Mouse (Mus musculus) spleen, adult 2 months (tissue): ENCODE data around the gene Pprc1. TPM values are rescaled to one million over a fixed set of nuclear protein-coding genes. Genes with fewer than 3 reads are reported as not detected.

Experiments used
- DNase-seq, 2 experiments: peaks; one replicate each; pipeline versions ENCODE4 v3.0.0 to v3.0.0-alpha.2; 2012 to 2021; ENCODE audit warnings: low spot score in 2 of 2, low read depth in 1 of 2
- H3K27ac ChIP-seq: fragments of 200-500 bp; 2 replicates; pipeline ENCODE4 v1.5.1; 2012; ENCODE audit warnings: low read length, inconsistent platforms; ENCODE audit not compliant: insufficient read depth
- H3K27me3 ChIP-seq: fragments of 200-500 bp; 2 replicates; pipeline ENCODE4 v1.6.1; 2012; ENCODE audit warnings: mild to moderate bottlenecking, moderate library complexity, low read length, inconsistent platforms; ENCODE audit not compliant: control insufficient read depth, insufficient read depth
- H3K36me3 ChIP-seq: fragments of 200-500 bp; 2 replicates; pipeline ENCODE4 v1.6.1; 2012; ENCODE audit warnings: mild to moderate bottlenecking, low read length, inconsistent platforms; ENCODE audit not compliant: control insufficient read depth, insufficient read depth
- H3K4me1 ChIP-seq: fragments of 200-500 bp; 2 replicates; pipeline ENCODE4 v1.6.1; 2011; ENCODE audit warnings: inconsistent platforms; ENCODE audit not compliant: control insufficient read depth, insufficient read depth, insufficient read length
- H3K4me3 ChIP-seq: fragments of 200-500 bp; 2 replicates; pipeline ENCODE4 v1.5.1; 2011; ENCODE audit warnings: mild to moderate bottlenecking, inconsistent platforms; ENCODE audit not compliant: insufficient read depth, insufficient read length; ENCODE audit errors: extremely low read depth
- CTCF ChIP-seq: fragments of 200-500 bp; IDR thresholded peaks from 2 replicates; pipeline ENCODE4 v1.5.1; 2011; ENCODE audit warnings: mild to moderate bottlenecking, inconsistent platforms; ENCODE audit not compliant: insufficient read depth, insufficient read length, insufficient replicate concordance; ENCODE audit errors: extremely low read depth
- POLR2A ChIP-seq: fragments of 200-500 bp; IDR thresholded peaks from 2 replicates; pipeline ENCODE4 v1.6.1; 2011; ENCODE audit warnings: low read depth, low read length, inconsistent platforms
- WGBS: fragments of 180-500 bp; shearing (Covaris S2); methylation state at CpG from one replicate; pipeline ENCODE4 v1.1.7; 2018; 5-methylcytosine and 5-hydroxymethylcytosine counted together
- polyA plus RNA-seq: library from polyadenylated mRNA; depleted of rRNA; stranded (reverse); fragments of >200 nt; gene quantifications from 2 replicates; pipeline ENCODE4 v1.2.3, GENCODE M21; 2012

The Pprc1 gene
- polyA plus RNA-seq, 1 experiment: 28.5 TPM

DNA sequence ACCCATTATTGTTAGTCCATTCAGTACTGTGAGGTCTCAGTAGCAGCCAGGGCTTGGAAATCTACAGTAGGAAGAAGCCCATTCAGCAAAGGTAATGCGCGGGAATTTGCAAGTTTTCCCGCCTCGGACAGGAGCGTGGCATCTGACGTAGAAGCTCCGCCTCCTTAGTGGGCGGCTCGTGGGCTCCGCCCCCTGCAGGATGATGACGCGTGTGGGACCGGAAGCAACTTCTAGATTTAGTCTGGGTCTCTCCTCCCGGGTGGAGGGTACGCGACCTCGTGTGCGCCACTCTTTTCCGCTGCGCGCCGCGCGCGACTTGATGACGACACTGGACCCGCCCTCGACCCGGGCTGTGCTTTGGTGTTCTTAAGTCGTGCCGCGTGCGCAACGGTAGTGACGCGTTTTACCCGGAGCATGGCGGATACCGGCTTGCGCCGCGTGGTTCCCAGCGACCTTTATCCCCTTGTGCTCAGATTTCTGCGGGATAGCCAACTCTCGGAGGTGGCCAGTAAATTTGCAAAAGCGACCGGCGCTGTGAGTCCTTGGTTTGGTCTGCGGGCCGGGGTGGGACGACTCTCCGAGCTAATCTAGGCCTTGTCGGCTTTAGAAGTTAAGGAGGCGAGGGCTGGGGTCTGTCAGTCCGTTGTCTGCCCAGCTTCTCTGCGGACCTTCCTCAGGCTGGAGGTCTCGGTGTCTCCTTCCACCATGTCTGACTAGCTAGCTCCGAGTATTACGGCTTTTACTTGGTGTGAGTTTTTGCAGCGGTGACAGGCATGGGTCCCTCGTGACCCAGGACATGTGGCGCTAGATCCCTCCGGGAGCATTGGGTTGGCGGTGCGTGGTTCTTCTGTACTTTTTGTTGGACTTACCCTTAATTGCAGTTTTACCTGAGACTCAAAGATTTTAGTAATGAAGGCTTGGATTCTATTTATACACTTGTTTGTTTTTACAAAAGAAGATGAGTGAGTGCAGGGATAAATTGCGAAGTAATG lies 31.2 kb downstream of the Pprc1 start, which contains the start of gene Nolc1:
Nolc1 (plus strand) TSS at position 248 of the 992 bp plus-strand sequence.
- peak; percentile 98 to 99 for DNase-seq

DNA sequence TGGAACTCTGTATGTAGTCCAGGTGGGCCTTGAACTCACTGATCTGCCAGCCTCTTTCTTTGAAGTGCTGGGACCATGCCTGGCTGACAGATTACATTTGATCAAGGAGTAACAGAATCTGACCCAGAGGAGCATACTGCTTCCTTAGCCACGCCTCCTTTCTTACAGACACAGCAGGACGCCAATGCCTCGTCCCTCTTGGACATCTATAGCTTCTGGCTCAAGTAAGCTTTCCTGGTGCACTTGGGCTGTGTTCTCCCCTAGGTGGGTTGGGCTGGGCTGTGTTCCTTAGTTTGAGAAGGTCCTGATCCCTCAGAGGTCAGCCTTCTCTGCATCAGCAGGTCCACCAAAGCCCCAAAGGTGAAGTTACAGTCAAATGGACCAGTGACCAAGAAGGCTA lies 33.8 kb downstream of the Pprc1 start:
- Histone ChIP-seq H3K4me1 (peaks cover 6% of the 10 kb centered on the region; the same call in 1 of the 2 replicates), H3K36me3 (peaks cover 39% of the 10 kb centered on the region), H3K27ac (no peak overlapping the region), H3K27me3 (no peaks in the 10 kb centered on the region), H3K4me3 (no peak overlapping the region)
- DNase-seq: no peak
- 76% methylated on average over 3 of the region's 3 CpGs for WGBS
- TF ChIP-seq POLR2A (no peak), CTCF (no peak)

More for the DNA sequence above, 31.2 kb downstream of the Pprc1 start, which contains the start of gene Nolc1:
- TF ChIP-seq POLR2A (peak; percentile 36; the same call in 1 of the 2 replicates), CTCF (no peak)
- peak within 1 kb of the TSS; percentile 76 for H3K4me3 ChIP-seq
- under 1% methylated on average over 66 of the region's 66 CpGs for WGBS
- peak within 1 kb of the TSS; percentile 26 for H3K27ac ChIP-seq
- no peaks in the 10 kb centered on the region for H3K27me3 ChIP-seq
- peaks cover 6% of the 10 kb centered on the region; the same call in 1 of the 2 replicates for H3K4me1 ChIP-seq
- H3K36me3 ChIP-seq: peaks cover 22% of the 10 kb centered on the region

DNA sequence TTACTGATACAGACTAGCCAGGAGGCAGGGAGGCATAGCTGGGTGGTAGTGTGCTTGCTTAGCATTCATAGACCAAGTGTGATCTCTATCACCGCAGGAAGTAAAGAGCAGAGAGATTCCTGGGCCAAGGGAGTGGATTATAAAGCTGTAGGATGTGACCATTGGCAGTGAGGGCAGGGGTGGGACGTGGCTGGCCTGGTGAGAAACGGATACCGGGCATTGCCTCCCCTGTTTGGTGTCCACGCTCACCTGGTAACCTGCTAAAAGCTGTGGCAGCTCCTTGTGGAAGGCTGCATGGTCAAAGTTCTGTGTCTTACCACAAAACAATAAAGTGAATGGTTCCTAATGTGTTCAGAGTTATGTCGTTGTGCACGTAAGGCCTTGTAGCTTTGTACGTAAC lies 40.5 kb downstream of the Pprc1 start:
- Histone ChIP-seq H3K27me3 (no peaks in the 10 kb centered on the region), H3K4me1 (no peaks in the 10 kb centered on the region), H3K4me3 (no peak overlapping the region), H3K36me3 (peaks cover 40% of the 10 kb centered on the region), H3K27ac (no peak overlapping the region)
- no peak for DNase-seq
- 93% methylated on average over 8 of the region's 8 CpGs for WGBS
- TF ChIP-seq CTCF (no peak), POLR2A (no peak)

DNA sequence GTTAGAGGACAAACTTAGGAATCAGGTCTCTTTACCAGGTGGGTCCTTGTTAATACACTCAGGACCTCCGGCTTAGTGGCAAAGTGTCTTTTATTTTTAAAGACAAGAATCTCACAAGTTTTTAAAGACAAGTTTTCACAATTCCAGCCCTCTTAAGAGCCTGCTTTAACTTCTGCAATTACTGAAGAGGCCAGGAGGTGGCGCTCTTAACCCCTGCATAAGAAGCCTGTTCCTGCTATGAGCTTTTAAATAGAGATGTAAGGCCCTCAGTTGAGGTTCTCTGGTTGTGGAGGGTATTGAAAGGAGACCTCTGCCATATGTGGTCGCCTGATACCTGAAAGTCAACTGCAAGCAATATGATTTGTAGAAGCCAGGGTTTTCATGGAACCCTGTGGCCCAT lies 41.7 kb downstream of the Pprc1 start:
- DNase-seq: peak; percentile 35 to 42
- TF ChIP-seq CTCF (peak; percentile 43; the same call in 1 of the 2 replicates), POLR2A (no peak)
- H3K27me3 ChIP-seq: no peaks in the 10 kb centered on the region
- WGBS: 43% methylated on average over 3 of the region's 3 CpGs
- no peak overlapping the region for H3K27ac ChIP-seq
- no peaks in the 10 kb centered on the region for H3K4me1 ChIP-seq
- H3K4me3 ChIP-seq: no peak overlapping the region
- peaks cover 33% of the 10 kb centered on the region for H3K36me3 ChIP-seq

DNA sequence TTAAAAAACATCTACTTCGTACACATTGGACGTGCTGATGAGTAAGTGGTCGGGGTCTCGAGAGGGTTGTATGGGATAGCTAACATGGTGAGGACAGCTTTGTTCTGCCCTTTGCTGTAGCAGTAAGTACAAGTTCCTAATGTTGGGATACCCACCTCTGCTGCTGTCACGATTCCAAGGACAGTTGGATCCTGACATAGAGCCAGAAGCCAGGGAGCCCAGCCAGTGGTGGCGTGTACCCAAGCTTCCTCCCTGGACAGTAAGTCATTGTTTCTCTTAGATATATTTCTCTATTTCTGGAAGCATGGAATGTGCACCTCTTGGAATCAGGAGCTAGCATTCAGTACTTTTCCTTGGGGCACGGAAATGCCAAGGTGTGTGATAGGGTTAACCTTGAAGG lies 43.2 kb downstream of the Pprc1 start:
- no peak overlapping the region for H3K27ac ChIP-seq
- no peak overlapping the region for H3K4me3 ChIP-seq
- DNase-seq: no peak
- TF ChIP-seq CTCF: no peak
- no peak for TF ChIP-seq POLR2A
- peaks cover 17% of the 10 kb centered on the region for H3K36me3 ChIP-seq
- no peaks in the 10 kb centered on the region for H3K27me3 ChIP-seq
- H3K4me1 ChIP-seq: no peaks in the 10 kb centered on the region
- 90% methylated on average over 7 of the region's 7 CpGs for WGBS

DNA sequence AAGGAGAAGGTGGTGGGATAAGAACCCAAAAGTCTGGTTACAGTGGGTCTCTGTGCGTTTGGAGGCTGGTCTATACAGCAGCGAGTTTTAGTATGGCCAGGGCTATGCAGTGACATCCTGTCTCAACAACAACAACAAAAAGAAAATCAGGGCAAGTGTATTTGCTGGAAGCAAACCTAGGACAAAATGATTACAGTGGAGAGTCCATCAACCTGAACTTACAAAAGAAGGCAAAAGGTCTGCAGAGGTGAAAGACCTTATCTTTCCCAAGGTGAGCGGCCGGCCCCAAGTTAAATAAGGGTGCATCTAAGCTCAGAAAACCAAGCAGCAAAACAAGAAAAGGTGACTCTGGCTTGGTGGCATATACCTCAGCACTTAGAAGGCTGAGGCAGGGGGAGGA lies 47.0 kb downstream of the Pprc1 start:
- 90% methylated on average over 4 of the region's 4 CpGs for WGBS
- Histone ChIP-seq H3K4me3 (no peak overlapping the region), H3K27me3 (no peaks in the 10 kb centered on the region), H3K27ac (no peak overlapping the region), H3K36me3 (no peaks in the 10 kb centered on the region), H3K4me1 (no peaks in the 10 kb centered on the region)
- TF ChIP-seq POLR2A (no peak), CTCF (no peak)
- DNase-seq: no peak
